Mouse (Mus musculus): ENCODE results near the gene Cd81.

DNA sequence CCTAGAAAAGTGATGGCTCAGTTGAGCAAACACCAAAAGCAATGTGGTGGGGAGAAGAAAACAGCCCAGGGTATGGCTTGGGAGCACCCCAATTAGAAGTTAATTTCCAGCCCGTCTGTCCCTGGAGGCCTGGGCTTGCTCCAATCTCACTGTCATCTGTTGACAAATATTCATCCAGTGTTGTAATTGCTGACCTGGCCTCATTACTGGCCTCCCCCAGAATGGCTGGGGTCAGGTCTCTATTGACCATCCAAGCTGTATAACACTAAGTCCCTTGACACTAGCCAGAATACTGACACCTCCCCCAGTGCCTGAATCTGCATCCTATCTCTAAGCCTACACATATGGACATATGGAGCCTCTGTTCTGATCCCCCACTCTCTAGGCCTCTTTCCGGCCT is 24.8 kb downstream of the Cd81 start:
- TF ChIP-seq CTCF (IDR thresholded peaks at IDR 0.05; ENCODE audit: borderline replicate concordance, control insufficient read depth, extremely low read depth, insufficient read depth, low read length, poor library complexity) (no peak), POLR2A (IDR thresholded peaks at IDR 0.05; ENCODE audit: control insufficient read depth, extremely low read depth, insufficient read depth, low read length, poor library complexity) (no peak)
